Mouse (Mus musculus): ENCODE results near the gene Olfr1025-ps1.

The Olfr1025-ps1 gene

GRCm38 (mm10) chr2:85914893-85915292, at the start of gene Olfr1025-ps1:
Olfr1025-ps1 (plus strand) TSS chr2:85915193.
- no peak for DNase-seq (ENCODE audit: low read depth in 2 of 2, low spot score in 2 of 2)

DNA sequence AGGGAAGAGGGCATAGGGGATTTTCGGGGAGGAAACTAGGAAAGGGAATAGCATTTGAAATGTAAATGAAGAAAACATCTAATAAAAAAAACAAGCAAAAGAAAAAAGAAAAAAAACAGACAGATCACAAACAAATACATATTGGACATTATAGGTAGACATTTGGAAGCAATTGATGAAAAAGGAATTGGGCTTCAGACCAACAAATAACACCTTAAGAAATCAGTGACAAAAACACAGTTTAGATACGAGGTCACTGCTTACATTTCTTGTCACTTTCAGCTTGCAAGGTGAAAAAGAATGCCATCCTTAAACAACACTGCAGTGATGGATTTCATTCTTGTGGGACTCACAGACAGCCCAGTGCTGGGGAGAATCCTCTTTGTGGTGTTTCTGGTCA, 46.7 kb upstream of the Olfr1025-ps1 start, which contains the start of gene Olfr1022:
Gene Olfr1022, plus strand, starts transcription at position 301 of the 400 bp plus-strand sequence.
- DNase-seq (ENCODE audit: low read depth in 2 of 2, low spot score in 2 of 2) = no peak

DNA sequence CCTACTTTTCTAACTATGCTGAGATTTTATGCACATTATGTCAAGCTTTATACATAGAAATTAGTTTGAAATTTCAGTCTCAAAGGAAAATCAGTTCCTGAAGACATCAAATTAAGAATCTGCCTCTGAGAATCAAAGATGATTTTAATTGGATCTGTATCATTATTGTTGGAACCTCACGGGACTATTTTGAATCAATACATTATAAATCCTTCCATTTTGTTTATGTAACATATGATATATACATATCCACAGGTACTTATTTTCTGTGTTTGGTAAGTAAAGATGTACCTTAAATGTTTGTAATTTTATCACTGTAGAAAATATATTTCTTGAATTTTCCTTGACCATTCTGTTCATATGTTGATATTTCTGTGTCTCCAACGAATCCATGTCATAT, 29.7 kb upstream of the Olfr1025-ps1 start, which contains the start of gene Olfr1023:
Gene Olfr1023, plus strand, starts transcription at position 301 of the 400 bp plus-strand sequence.
- DNase-seq (ENCODE audit: low read depth in 2 of 2, low spot score in 2 of 2) = no peak

- DNase-seq (ENCODE audit: low read depth in 2 of 2, low spot score in 2 of 2) = no peak
These were observed 10.0 kb upstream of the Olfr1025-ps1 start, which contains the start of gene Olfr1024 for GRCm38 (mm10) chr2:85904952-85905351. Olfr1024 (minus strand) TSS chr2:85905052.

DNA sequence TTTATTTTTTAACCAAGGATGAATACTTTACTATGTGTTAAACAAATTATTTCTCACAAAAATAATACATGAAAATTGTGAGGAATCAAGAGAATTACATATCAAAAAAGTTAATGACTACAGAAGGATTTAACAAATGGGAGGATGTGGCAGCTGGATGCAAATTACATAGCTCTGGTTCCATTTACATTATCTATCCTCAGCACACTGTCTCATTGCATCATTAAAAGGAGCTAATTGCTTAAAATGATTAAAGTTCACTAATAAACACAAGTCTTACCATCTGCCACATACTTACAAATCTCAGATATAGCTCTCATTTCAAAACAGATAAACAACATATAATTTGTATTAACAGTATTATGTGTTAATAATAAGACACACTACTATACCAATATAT, 1.8 kb upstream of the Olfr1025-ps1 start:
- no peak for DNase-seq (ENCODE audit: low read depth in 2 of 2, low spot score in 2 of 2)

DNA sequence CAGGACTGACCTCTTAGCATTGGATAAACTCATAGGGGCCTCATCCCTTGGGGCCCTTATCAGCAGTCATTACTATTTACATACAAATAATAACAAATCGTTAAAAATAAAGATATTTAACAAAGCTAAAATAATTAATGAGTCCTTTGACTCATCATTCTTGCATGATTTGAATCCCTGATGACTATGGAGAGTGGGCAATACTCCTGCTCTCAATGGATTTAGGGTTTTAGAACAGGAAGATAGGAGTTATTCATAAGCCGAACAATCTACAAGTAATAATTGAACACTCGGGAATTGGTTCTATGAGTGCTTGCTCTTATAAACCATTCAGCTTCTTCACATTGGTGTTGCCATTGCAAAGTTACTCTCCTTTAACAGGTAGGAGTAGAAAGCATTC, 6.3 kb downstream of the Olfr1025-ps1 start, which contains the start of gene Olfr1026:
Gene Olfr1026, plus strand, starts transcription at position 301 of the 400 bp plus-strand sequence.
- DNase-seq (ENCODE audit: low read depth in 2 of 2, low spot score in 2 of 2) = no peak

GRCm38 (mm10) chr2:85950137-85950536, 35.1 kb downstream of the Olfr1025-ps1 start, which contains the start of gene Olfr1028:
Olfr1028 (plus strand) TSS chr2:85950437.
- DNase-seq (ENCODE audit: low read depth in 2 of 2, low spot score in 2 of 2) = no peak
